Mouse (Mus musculus) cortical plate, adult 2 months (tissue): ENCODE data around the gene Nosip.

Experiments
- CTCF ChIP-seq: fragments of 200-500 bp; IDR thresholded peaks from 2 replicates; pipeline ENCODE4 v1.5.1; 2011; ENCODE audit warnings: mild to moderate bottlenecking, control low read depth, low read length; ENCODE audit not compliant: insufficient read depth; ENCODE audit errors: extremely low read depth
- POLR2A ChIP-seq: fragments of 200-500 bp; IDR thresholded peaks from 2 replicates; pipeline ENCODE4 v1.6.1; 2011; ENCODE audit warnings: mild to moderate bottlenecking, low read length, control low read depth; ENCODE audit not compliant: insufficient read depth; ENCODE audit errors: extremely low read depth

- TF ChIP-seq CTCF (no peak), POLR2A (no peak)
Observed at GRCm38 (mm10) chr7:45050945-45051600, 11.2 kb upstream of the Nosip start.
